In genomic region chr14:60513560-60513959, GRCm38 (mm10) we compare ENCODE assay signal across 9 mouse cellular contexts.
A peak's percentile ranks its signal among the peaks of the same experiment; 100 is the strongest.
DNase-seq lines count a peak whose midpoint lies in the region; ATAC-seq lines count a peak whose summit lies in the region.
"Had no signal": no experiment of that assay in that cellular context is flagged by ENCODE, and none has a peak within 500 bp of the region (broad histone marks: within the 10 kb centered on the region; RNA-seq: fewer than 3 reads in every experiment).

No protein-coding gene starts in this region.

- no peaks in the 10 kb centered on the region for H3K4me1 ChIP-seq in heart, embryonic 12.5 days (replicated peaks)
- no peaks in the 10 kb centered on the region for H3K4me1 ChIP-seq in embryonic facial prominence, embryonic 11.5 days (ENCODE audit: control insufficient read depth, insufficient read depth, low read length)

- no peak overlapping the region for H3K4me3 ChIP-seq in heart, embryonic 12.5 days
- no peak overlapping the region for H3K4me3 ChIP-seq in embryonic facial prominence, embryonic 11.5 days (ENCODE audit: low read depth, low read length)
- H3K4me3 ChIP-seq: myocyte had no signal

- H3K4me2 ChIP-seq in heart, embryonic 12.5 days: no peak overlapping the region
- no peak overlapping the region for H3K4me2 ChIP-seq in embryonic facial prominence, embryonic 11.5 days (ENCODE audit: low read depth, low read length)

- H3K9ac ChIP-seq in heart, embryonic 12.5 days: no peak overlapping the region
- H3K9ac ChIP-seq in embryonic facial prominence, embryonic 11.5 days (replicated peaks; ENCODE audit: low read length): no peak overlapping the region

- peak; percentile 25 for DNase-seq in heart, postnatal 4 days
- peak; percentile 40 for DNase-seq in urinary bladder, postnatal 14 days (ENCODE audit: low spot score)
- DNase-seq in urinary bladder, adult 18-20 months (ENCODE audit: low spot score in 2 of 2): no peak
- DNase-seq in embryonic facial prominence, embryonic 11.5 days (ENCODE audit: low spot score): peak; percentile 79
- no peak for DNase-seq in spleen, adult 18-20 months
- DNase-seq in testis, postnatal 10 days (ENCODE audit: low spot score): no peak

- WGBS in heart, embryonic 12.5 days: 23% methylated on average over 8 of the region's 8 CpGs
- 25% methylated on average over 8 of the region's 8 CpGs for WGBS in embryonic facial prominence, embryonic 11.5 days

- H3K9me3 ChIP-seq in heart, embryonic 12.5 days (replicated peaks): no peaks in the 10 kb centered on the region
- no peaks in the 10 kb centered on the region for H3K9me3 ChIP-seq in embryonic facial prominence, embryonic 11.5 days (replicated peaks; ENCODE audit: control insufficient read depth, low read length)

- H3K36me3 ChIP-seq in heart, embryonic 12.5 days: no peaks in the 10 kb centered on the region
- no peaks in the 10 kb centered on the region for H3K36me3 ChIP-seq in embryonic facial prominence, embryonic 11.5 days (replicated peaks; ENCODE audit: control insufficient read depth, insufficient read depth, low read depth, low read length)

- no peak for ATAC-seq in heart, embryonic 12.5 days (ENCODE audit: insufficient number of reproducible peaks, low FRiP score)
- no peak for ATAC-seq in embryonic facial prominence, embryonic 11.5 days (replicated peaks; ENCODE audit: insufficient number of reproducible peaks, low FRiP score, low TSS enrichment, low read depth)
- peak; percentile 66; the same call in 1 of the 2 replicates for ATAC-seq in megakaryocyte, adult 5-6 weeks (ENCODE audit: poor library complexity, severe bottlenecking)

- H3K27me3 ChIP-seq in heart, embryonic 12.5 days (replicated peaks): no peaks in the 10 kb centered on the region
- H3K27me3 ChIP-seq in embryonic facial prominence, embryonic 11.5 days (ENCODE audit: control insufficient read depth, insufficient read depth, low read length): no peaks in the 10 kb centered on the region

- no peak overlapping the region for H3K27ac ChIP-seq in heart, embryonic 12.5 days (ENCODE audit: poor library complexity, severe bottlenecking)
- H3K27ac ChIP-seq in embryonic facial prominence, embryonic 11.5 days (replicated peaks; ENCODE audit: low read depth, low read length): no peak overlapping the region

Comparison
In these comparisons a context has a peak if more than half of its experiments do, and no peak if none do; other contexts are left out.
1. DNase-seq: peak in heart, postnatal 4 days (single experiment), urinary bladder, postnatal 14 days (single experiment) and embryonic facial prominence, embryonic 11.5 days (single experiment); none in urinary bladder, adult 18-20 months (0 of 2), spleen, adult 18-20 months (0 of 2) and testis, postnatal 10 days (single experiment).